Mouse (Mus musculus) neural tube, embryonic 11.5 days (tissue): Measurements from ENCODE around the gene Ktn1. TPM values are rescaled to one million over a fixed set of nuclear protein-coding genes. Genes with fewer than 3 reads are reported as not detected.
A peak's percentile ranks its signal among the peaks of the same experiment; 100 is the strongest.

Source experiments
- ATAC-seq: fragments of 200-750 bp; cut with Nextera tagmentation; 2 replicates; pipeline ENCODE4 v1.8.0; 2017; ENCODE audit warnings: moderate number of reproducible peaks, mild to moderate bottlenecking, moderate TSS enrichment, moderate library complexity; ENCODE audit not compliant: insufficient read depth, low FRiP score, low TSS enrichment
- DNase-seq: peaks from one replicate; pipeline ENCODE4 v3.0.0-alpha.2; 2015; ENCODE audit warnings: low spot score
- H3K27ac ChIP-seq: fragments of 300-500 bp; sonication (generic); 2 replicates; pipeline ENCODE4 v1.5.1; 2014; ENCODE audit warnings: low read depth, mild to moderate bottlenecking, low read length
- H3K27me3 ChIP-seq: fragments of 300-500 bp; sonication (generic); 2 replicates; pipeline ENCODE4 v1.6.1; 2014; ENCODE audit warnings: mild to moderate bottlenecking, low read length, mixed read lengths; ENCODE audit not compliant: control insufficient read depth, insufficient read depth
- H3K36me3 ChIP-seq: fragments of 300-500 bp; sonication (generic); 2 replicates; pipeline ENCODE4 v1.6.1; 2014; ENCODE audit warnings: mild to moderate bottlenecking, low read length, moderate library complexity, mixed read lengths; ENCODE audit not compliant: control insufficient read depth, insufficient read depth
- H3K4me1 ChIP-seq: fragments of 300-500 bp; sonication (generic); 2 replicates; pipeline ENCODE4 v1.6.1; 2014; ENCODE audit warnings: low read length, mixed read lengths; ENCODE audit not compliant: control insufficient read depth, insufficient read depth
- H3K4me2 ChIP-seq: fragments of 300-500 bp; sonication (generic); 2 replicates; pipeline ENCODE4 v1.6.1; 2014; ENCODE audit warnings: low read depth, mild to moderate bottlenecking, moderate library complexity
- H3K4me3 ChIP-seq: fragments of 300-500 bp; sonication (generic); 2 replicates; pipeline ENCODE4 v1.5.1; 2014; ENCODE audit warnings: low read depth, low read length
- H3K9ac ChIP-seq: fragments of 300-500 bp; sonication (generic); 2 replicates; pipeline ENCODE4 v1.6.1; 2014; ENCODE audit warnings: mild to moderate bottlenecking, low read length
- H3K9me3 ChIP-seq: fragments of 300-500 bp; sonication (generic); 2 replicates; pipeline ENCODE4 v1.6.1; 2016; ENCODE audit warnings: low read length; ENCODE audit not compliant: control insufficient read depth
- WGBS: fragments of 180-500 bp; shearing (Covaris S2); extraction: QIAGEN DNeasy Blood & Tissue Kit; methylation state at CpG from one replicate; pipeline ENCODE4 v1.1.7; 2014; 5-methylcytosine and 5-hydroxymethylcytosine counted together
- polyA plus RNA-seq: library from polyadenylated mRNA; unstranded; fragments of >200 nt; fragmentation: Nextera tagmentation; extraction: Ambion mirVana; gene quantifications from 2 replicates; pipeline ENCODE4 v1.2.1, GENCODE M21; 2014

Ktn1 gene
- polyA plus RNA-seq, 1 experiment from 2014 or later = 79.5 TPM

- DNase-seq = no peak
- no peak overlapping the region for H3K9ac ChIP-seq
- WGBS = 79% methylated on average over 4 of the region's 4 CpGs
Measured at GRCm38 (mm10) chr14:47754253-47754897, 106.1 kb downstream of the Ktn1 start.

GRCm38 (mm10) chr14:47756411-47757065 lies 108.3 kb downstream of the Ktn1 start:
- H3K27me3 ChIP-seq = no peaks in the 10 kb centered on the region
- DNase-seq (no peak), ATAC-seq (no peak)
- no peaks in the 10 kb centered on the region for H3K9me3 ChIP-seq
- H3K4me3 ChIP-seq = no peak overlapping the region
- H3K4me1 ChIP-seq = no peaks in the 10 kb centered on the region
- H3K9ac ChIP-seq = no peak overlapping the region
- H3K4me2 ChIP-seq = no peak overlapping the region
- no peak overlapping the region for H3K27ac ChIP-seq
- WGBS = 95% methylated on average over 9 of the region's 9 CpGs
- H3K36me3 ChIP-seq = no peaks in the 10 kb centered on the region

More at GRCm38 (mm10) chr14:47754253-47754897, 106.1 kb downstream of the Ktn1 start:
- H3K27me3 ChIP-seq = no peaks in the 10 kb centered on the region
- no peaks in the 10 kb centered on the region for H3K36me3 ChIP-seq
- no peak overlapping the region for H3K4me2 ChIP-seq
- H3K27ac ChIP-seq = no peak overlapping the region
- H3K9me3 ChIP-seq = no peaks in the 10 kb centered on the region
- no peak overlapping the region for H3K4me3 ChIP-seq
- no peak for ATAC-seq
- H3K4me1 ChIP-seq = no peaks in the 10 kb centered on the region

- H3K9me3 ChIP-seq = no peaks in the 10 kb centered on the region
- WGBS = 68% methylated on average over 6 of the region's 6 CpGs
- no peak overlapping the region for H3K4me2 ChIP-seq
- H3K27me3 ChIP-seq = no peaks in the 10 kb centered on the region
- H3K9ac ChIP-seq = no peak overlapping the region
- DNase-seq (no peak), ATAC-seq (peak; percentile 31; the same call in 1 of the 2 replicates)
- no peaks in the 10 kb centered on the region for H3K4me1 ChIP-seq
- H3K36me3 ChIP-seq = no peaks in the 10 kb centered on the region
- H3K27ac ChIP-seq = 0 out of 2 replicates have a peak overlapping the region, but pooled peaks have one; percentile 46
- no peak overlapping the region for H3K4me3 ChIP-seq
Measured at GRCm38 (mm10) chr14:47765192-47765591, 116.9 kb downstream of the Ktn1 start.

DNA sequence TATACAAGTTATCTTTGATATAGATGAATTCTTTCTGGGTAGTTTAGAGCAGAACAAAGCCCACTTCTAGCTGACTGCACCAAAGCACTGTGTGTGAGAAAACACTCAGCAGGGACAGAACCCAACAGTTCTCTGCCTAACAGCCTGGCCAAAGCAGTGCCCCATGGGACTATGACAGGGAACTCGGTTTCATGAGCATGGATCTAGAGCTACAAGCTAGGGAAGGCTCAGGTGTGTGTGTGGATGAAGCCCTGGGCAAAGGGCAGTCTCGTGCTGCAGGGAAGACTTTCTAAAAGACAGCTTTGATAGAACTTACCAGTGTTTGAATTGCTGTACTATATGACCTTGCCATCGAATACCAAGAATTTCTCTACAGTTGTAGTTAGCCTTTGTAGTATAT lies 117.5 kb downstream of the Ktn1 start:
- no peak overlapping the region for H3K4me2 ChIP-seq
- 74% methylated on average over 3 of the region's 3 CpGs for WGBS

GRCm38 (mm10) chr14:47766373-47766772 lies 118.1 kb downstream of the Ktn1 start:
- Histone ChIP-seq H3K27ac (no peak overlapping the region), H3K9me3 (no peaks in the 10 kb centered on the region), H3K9ac (no peak overlapping the region), H3K4me3 (no peak overlapping the region), H3K36me3 (no peaks in the 10 kb centered on the region), H3K27me3 (no peaks in the 10 kb centered on the region), H3K4me1 (no peaks in the 10 kb centered on the region), H3K4me2 (no peak overlapping the region)
- 78% methylated on average over 2 of the region's 2 CpGs for WGBS
- ATAC-seq (no peak), DNase-seq (no peak)

More for the DNA sequence above, 117.5 kb downstream of the Ktn1 start:
- no peak for DNase-seq
- no peak overlapping the region for H3K27ac ChIP-seq
- no peak for ATAC-seq
- H3K9me3 ChIP-seq = no peaks in the 10 kb centered on the region
- no peaks in the 10 kb centered on the region for H3K27me3 ChIP-seq
- H3K36me3 ChIP-seq = no peaks in the 10 kb centered on the region
- H3K4me3 ChIP-seq = no peak overlapping the region
- H3K9ac ChIP-seq = no peak overlapping the region
- no peaks in the 10 kb centered on the region for H3K4me1 ChIP-seq

DNA sequence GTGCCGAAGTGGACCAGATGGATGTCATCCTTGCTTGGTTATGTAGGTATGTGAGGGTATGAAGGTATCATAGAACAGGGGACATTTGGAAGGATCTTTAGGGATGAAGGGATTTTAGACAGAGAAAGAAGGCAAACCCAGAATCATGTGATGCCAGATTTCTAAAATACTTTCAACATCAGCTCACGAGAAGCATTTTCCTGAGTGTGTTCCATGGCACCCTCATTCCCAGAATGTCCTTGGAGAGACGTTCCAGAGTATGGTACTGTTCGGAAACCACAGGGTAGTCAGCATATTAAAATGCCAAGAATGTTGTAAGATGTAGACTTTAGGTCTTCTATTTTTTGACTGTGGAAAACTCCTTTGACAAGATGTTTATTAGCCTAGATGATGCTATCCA lies 123.2 kb downstream of the Ktn1 start:
- WGBS = 87% methylated on average over 4 of the region's 4 CpGs
- no peak for ATAC-seq
- H3K4me2 ChIP-seq = no peak overlapping the region

GRCm38 (mm10) chr14:47775543-47775942 lies 127.3 kb downstream of the Ktn1 start:
- DNase-seq (no peak), ATAC-seq (no peak)
- WGBS = 88% methylated on average over 3 of the region's 3 CpGs
- Histone ChIP-seq H3K4me3 (no peak overlapping the region), H3K4me2 (no peak overlapping the region), H3K27ac (no peak overlapping the region), H3K36me3 (no peaks in the 10 kb centered on the region), H3K9me3 (no peaks in the 10 kb centered on the region), H3K9ac (no peak overlapping the region), H3K4me1 (no peaks in the 10 kb centered on the region), H3K27me3 (no peaks in the 10 kb centered on the region)

More for the DNA sequence above, 123.2 kb downstream of the Ktn1 start:
- H3K36me3 ChIP-seq = no peaks in the 10 kb centered on the region
- no peak overlapping the region for H3K27ac ChIP-seq
- H3K4me3 ChIP-seq = no peak overlapping the region
- H3K27me3 ChIP-seq = no peaks in the 10 kb centered on the region
- no peaks in the 10 kb centered on the region for H3K9me3 ChIP-seq
- no peak for DNase-seq
- no peak overlapping the region for H3K9ac ChIP-seq
- no peaks in the 10 kb centered on the region for H3K4me1 ChIP-seq

DNA sequence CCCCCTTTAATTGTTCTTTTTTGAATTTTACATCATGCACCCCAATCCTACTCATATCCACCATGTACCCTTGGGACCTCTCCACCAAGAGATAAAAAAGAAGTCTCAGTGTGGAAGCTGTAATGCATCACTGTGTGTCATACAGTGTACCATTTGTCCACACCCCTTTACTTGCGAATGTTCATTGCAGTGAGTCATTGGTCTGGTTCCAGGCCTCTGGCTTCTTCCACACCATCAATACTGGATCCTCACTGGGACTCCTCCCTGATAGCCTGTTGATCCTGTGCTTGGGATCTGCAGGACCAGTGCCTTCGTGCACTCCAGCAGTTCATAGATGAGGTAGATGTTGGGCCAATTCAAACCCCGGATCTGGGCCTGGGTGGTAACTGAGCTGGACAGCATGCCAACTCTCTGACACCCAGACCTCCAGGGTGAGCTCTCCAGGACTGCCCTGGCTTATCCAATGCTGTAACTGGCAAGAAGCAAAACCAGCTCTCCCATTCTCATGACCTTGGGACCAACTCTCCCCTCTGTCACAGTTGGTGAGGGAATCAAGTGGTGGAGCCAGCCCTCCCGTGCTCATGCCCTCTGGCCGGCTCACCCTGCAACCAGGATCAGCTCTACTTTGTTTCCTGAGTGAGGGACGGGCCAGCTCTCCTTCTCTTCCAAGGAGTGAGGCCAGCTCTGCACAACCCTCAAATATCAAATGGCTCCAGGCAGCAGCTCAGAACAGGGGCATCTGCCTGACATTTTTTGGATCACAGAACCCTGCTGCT lies 128.2 kb downstream of the Ktn1 start:
- Histone ChIP-seq H3K27me3 (no peaks in the 10 kb centered on the region), H3K9ac (no peak overlapping the region), H3K4me3 (no peak overlapping the region), H3K4me2 (no peak overlapping the region), H3K9me3 (no peaks in the 10 kb centered on the region), H3K27ac (no peak overlapping the region), H3K36me3 (no peaks in the 10 kb centered on the region), H3K4me1 (no peaks in the 10 kb centered on the region)
- no peak for DNase-seq
- 87% methylated on average over 6 of the region's 6 CpGs for WGBS
- ATAC-seq = no peak
